Mouse (Mus musculus) urinary bladder, postnatal 25 days (tissue): ENCODE results near the gene Gm20831.
"Not testable (repeated sequence)": the region's sequence is repeated elsewhere in the genome, so short reads cannot be mapped to it uniquely, and the experiment has no call there.

Experiments used
- DNase-seq: peaks from one replicate; pipeline ENCODE4 v3.0.0; 2022; ENCODE audit warnings: low spot score

The Gm20831 gene

GRCm38 (mm10) chrY:17874441-17874840 lies at the start of gene Gm20831, which contains the start of gene Gm20772:
TSS of gene Gm20831 (plus strand) at chrY:17874741.
TSS of gene Gm20772 (plus strand) at chrY:17874741.
- not testable (repeated sequence) for DNase-seq

- DNase-seq: not testable (repeated sequence)
Measured at GRCm38 (mm10) chrY:17846166-17846565, 28.4 kb upstream of the Gm20831 start, which contains the start of gene Gm21904. TSS of gene Gm21904 (minus strand) at chrY:17846266.

- not testable (repeated sequence) for DNase-seq
Measured at GRCm38 (mm10) chrY:17937230-17937629, 62.7 kb downstream of the Gm20831 start, which contains the start of gene Srsy. TSS of gene Srsy (minus strand) at chrY:17937330.
